Mouse (Mus musculus): ENCODE data around the gene Spire2.

Spire2 gene

GRCm38 (mm10) chr8:123334467-123334866, 2.0 kb downstream of the Spire2 start:
- in situ Hi-C loops (cut with MboI): no loop called here

- in situ Hi-C loops (cut with MboI): no loop called here
These were observed 5.0 kb downstream of the Spire2 start for GRCm38 (mm10) chr8:123337475-123337874.

GRCm38 (mm10) chr8:123340071-123340470, 7.6 kb downstream of the Spire2 start:
- in situ Hi-C loops (cut with MboI): no loop called here

- in situ Hi-C loops (cut with MboI): no loop called here
These were observed 8.8 kb downstream of the Spire2 start for GRCm38 (mm10) chr8:123341040-123342015.

- in situ Hi-C loops (cut with MboI): no loop called here
These were observed 9.7 kb downstream of the Spire2 start for GRCm38 (mm10) chr8:123342253-123342652.

- in situ Hi-C loops (cut with MboI): no loop called here
These were observed 10.4 kb downstream of the Spire2 start for GRCm38 (mm10) chr8:123342911-123343310.

GRCm38 (mm10) chr8:123343422-123343821, 10.9 kb downstream of the Spire2 start:
- in situ Hi-C loops (cut with MboI): no loop called here

- in situ Hi-C loops (cut with MboI): no loop called here
These were observed 12.6 kb downstream of the Spire2 start for GRCm38 (mm10) chr8:123345135-123345534.

- in situ Hi-C loops (cut with MboI): no loop called here
These were observed 13.3 kb downstream of the Spire2 start for GRCm38 (mm10) chr8:123345856-123346255.

GRCm38 (mm10) chr8:123347293-123347692, 14.8 kb downstream of the Spire2 start:
- in situ Hi-C loops (cut with MboI): no loop called here

- in situ Hi-C loops (cut with MboI): no loop called here
These were observed 15.8 kb downstream of the Spire2 start for GRCm38 (mm10) chr8:123348237-123348843.

GRCm38 (mm10) chr8:123349073-123349472, 16.6 kb downstream of the Spire2 start:
- in situ Hi-C loops (cut with MboI): no loop called here

GRCm38 (mm10) chr8:123352118-123352517, 19.6 kb downstream of the Spire2 start:
- in situ Hi-C loops (cut with MboI): no loop called here

- in situ Hi-C loops (cut with MboI): no loop called here
These were observed 20.3 kb downstream of the Spire2 start for GRCm38 (mm10) chr8:123352786-123353185.

- in situ Hi-C loops (cut with MboI): no loop called here
These were observed 20.7 kb downstream of the Spire2 start for GRCm38 (mm10) chr8:123353216-123353615.

- in situ Hi-C loops (cut with MboI): no loop called here
These were observed 28.7 kb downstream of the Spire2 start for GRCm38 (mm10) chr8:123361082-123361739.

GRCm38 (mm10) chr8:123373403-123374238, 41.1 kb downstream of the Spire2 start, which contains the start of gene Tcf25:
Gene Tcf25 (plus strand): TSS chr8:123373753.
- in situ Hi-C loops (cut with MboI): no loop called here

- in situ Hi-C loops (cut with MboI): no loop called here
These were observed 41.7 kb downstream of the Spire2 start for GRCm38 (mm10) chr8:123374239-123374578.

- in situ Hi-C loops (cut with MboI): no loop called here
These were observed 43.2 kb downstream of the Spire2 start for GRCm38 (mm10) chr8:123375701-123376100.

GRCm38 (mm10) chr8:123376106-123376505, 43.6 kb downstream of the Spire2 start:
- in situ Hi-C loops (cut with MboI): no loop called here

GRCm38 (mm10) chr8:123381711-123382110, 49.2 kb downstream of the Spire2 start:
- in situ Hi-C loops (cut with MboI): no loop called here

GRCm38 (mm10) chr8:123382516-123382915, 50.0 kb downstream of the Spire2 start:
- in situ Hi-C loops (cut with MboI): no loop called here
